Mouse (Mus musculus): ENCODE data around the gene Lrfn3.

Gene Lrfn3

GRCm38 (mm10) chr7:30310136-30310535 lies 52.4 kb downstream of the Lrfn3 start:
- DNase-seq = peak; percentile 60

GRCm38 (mm10) chr7:30309395-30310129 lies 53.0 kb downstream of the Lrfn3 start:
- no peak for DNase-seq

- DNase-seq = peak; percentile 98
These were observed 54.2 kb downstream of the Lrfn3 start, which contains the start of gene Alkbh6 for GRCm38 (mm10) chr7:30308076-30309005. Gene Alkbh6 (plus strand): TSS chr7:30308717.

- no peak for DNase-seq
These were observed 56.3 kb downstream of the Lrfn3 start for GRCm38 (mm10) chr7:30306083-30306779.

Measured in kidney, adult 9 months (tissue).